Mouse (Mus musculus): ENCODE results near the gene Megf8. TPM values are rescaled to one million over a fixed set of nuclear protein-coding genes. Genes with fewer than 3 reads are reported as not detected.
A peak's percentile ranks its signal among the peaks of the same experiment; 100 is the strongest.
"Not testable (repeated sequence)": the region's sequence is repeated elsewhere in the genome, so short reads cannot be mapped to it uniquely, and the experiment has no call there.

The Megf8 gene
- total RNA-seq, 2 experiments from 2014 or later, result 16.3 to 16.6 TPM

GRCm38 (mm10) chr7:25323219-25323618, 6.3 kb downstream of the Megf8 start:
- intact Hi-C loops (cut with DNase I), result no loop called here

DNA sequence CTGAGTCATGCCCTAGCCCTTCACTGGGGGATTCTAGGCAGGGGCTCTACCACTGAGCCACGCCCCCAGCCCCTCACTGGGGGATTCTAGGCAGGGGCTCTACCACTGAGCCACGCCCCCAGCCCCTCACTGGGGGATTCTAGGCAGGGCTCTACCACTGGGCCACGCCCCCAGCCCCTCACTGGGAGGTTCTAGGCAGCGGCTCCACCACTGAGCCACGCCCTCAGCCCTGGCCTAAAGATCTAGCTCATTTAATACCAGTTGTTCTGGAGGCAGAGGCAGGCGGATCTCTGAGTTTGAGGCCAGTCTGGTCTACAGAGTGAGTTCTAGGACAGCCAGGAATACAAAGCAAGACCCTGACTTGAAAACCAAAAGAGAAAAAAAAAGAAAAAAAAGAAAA, 8.5 kb downstream of the Megf8 start:
- DNase-seq; intact Hi-C loops (cut with DNase I): not testable (repeated sequence)

More at GRCm38 (mm10) chr7:25323219-25323618, 6.3 kb downstream of the Megf8 start:
- DNase-seq, result no peak

GRCm38 (mm10) chr7:25326233-25326632, 9.3 kb downstream of the Megf8 start:
- no peak for DNase-seq
- intact Hi-C loops (cut with DNase I), result no loop called here

GRCm38 (mm10) chr7:25333596-25334307, 16.8 kb downstream of the Megf8 start:
- peak; percentile 72 to 75 for DNase-seq
- intact Hi-C loops (cut with DNase I), result loop anchor here (5.0 kb wide), 2 partner anchors 91 to 256 kb away; no protein-coding TSS in a partner anchor

- intact Hi-C loops (cut with DNase I), result loop anchor here (5.0 kb wide), 2 partner anchors 92 to 257 kb away; no protein-coding TSS in a partner anchor
- DNase-seq, result no peak
Measured at GRCm38 (mm10) chr7:25334472-25334871, 17.5 kb downstream of the Megf8 start.

DNA sequence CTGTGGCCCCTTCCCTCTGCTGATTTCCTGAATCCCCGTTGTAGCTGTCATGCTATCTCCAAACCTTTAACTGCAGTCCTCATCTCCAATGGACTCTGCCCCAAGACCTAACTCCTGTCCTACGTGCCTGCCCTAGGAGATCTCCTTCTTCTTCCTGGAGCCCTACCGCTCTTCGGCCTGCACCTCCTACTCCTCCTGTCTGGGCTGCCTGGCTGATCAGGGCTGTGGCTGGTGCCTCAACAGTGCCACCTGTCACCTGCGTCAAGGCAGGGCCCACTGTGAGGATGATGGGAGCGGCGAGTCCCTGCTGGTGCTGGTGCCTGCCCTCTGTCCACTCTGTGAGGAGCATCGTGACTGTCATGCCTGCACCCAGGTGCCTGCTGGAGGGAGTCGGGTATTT, 22.4 kb downstream of the Megf8 start:
- intact Hi-C loops (cut with DNase I), result no loop called here
- DNase-seq, result no peak

GRCm38 (mm10) chr7:25341000-25341784, 24.2 kb downstream of the Megf8 start:
- intact Hi-C loops (cut with DNase I), result no loop called here
- no peak for DNase-seq

DNA sequence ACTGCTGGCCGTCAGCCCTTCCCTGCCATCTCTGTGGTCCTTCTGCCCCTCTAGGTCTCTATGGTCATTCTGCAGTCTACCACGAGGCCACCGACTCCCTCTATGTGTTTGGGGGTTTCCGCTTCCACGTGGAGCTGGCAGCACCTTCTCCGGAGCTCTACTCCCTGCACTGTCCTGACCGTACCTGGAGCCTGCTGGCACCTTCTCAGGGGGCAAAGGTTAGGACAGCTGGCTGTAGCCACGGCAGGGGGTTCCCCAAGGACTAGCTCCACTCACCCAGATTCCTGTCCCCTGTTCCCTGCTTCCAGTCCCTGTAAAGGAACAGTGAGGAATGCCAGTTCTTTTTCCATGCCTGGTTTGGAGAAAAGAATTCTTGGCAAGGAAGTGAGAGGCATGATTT, 31.9 kb downstream of the Megf8 start:
- intact Hi-C loops (cut with DNase I), result no loop called here
- DNase-seq, result no peak

- intact Hi-C loops (cut with DNase I), result no loop called here
- DNase-seq, result no peak
Measured at GRCm38 (mm10) chr7:25358721-25359206, 41.8 kb downstream of the Megf8 start.

DNA sequence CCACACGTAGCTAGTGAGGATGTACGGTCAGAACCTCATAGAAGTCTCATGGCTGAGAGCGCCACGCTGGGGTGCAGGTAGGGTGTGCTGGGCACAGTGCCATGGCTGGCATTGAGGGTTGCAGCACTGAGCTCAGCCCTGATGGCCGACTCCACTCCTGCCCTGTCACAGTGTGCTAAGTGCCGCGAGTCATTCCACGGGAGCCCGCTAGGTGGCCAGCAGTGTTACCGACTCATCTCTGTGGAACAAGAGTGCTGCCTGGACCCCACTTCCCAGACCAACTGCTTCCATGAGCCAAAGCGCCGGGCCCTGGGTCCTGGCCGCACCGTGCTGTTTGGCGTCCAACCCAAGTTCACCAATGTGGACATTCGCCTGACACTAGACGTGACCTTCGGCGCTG, 46.2 kb downstream of the Megf8 start:
- intact Hi-C loops (cut with DNase I), result no loop called here
- no peak for DNase-seq

DNA sequence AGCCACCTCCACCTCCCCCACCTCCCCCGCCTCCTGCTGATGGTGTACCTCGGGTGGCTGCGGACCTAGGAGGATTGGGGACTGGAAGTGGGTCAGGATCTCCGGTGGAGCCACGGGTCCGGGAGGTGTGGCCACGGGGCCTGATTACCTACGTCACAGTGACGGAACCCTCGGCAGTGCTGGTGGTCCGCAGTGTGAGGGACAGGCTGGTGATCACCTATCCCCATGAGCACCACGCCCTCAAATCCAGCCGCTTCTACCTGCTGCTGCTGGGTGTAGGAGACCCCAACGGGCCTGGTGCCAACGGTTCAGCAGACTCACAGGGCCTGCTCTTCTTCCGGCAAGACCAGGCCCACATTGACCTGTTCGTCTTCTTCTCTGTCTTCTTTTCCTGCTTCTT, 46.7 kb downstream of the Megf8 start:
- intact Hi-C loops (cut with DNase I), result no loop called here
- DNase-seq, result no peak

DNA sequence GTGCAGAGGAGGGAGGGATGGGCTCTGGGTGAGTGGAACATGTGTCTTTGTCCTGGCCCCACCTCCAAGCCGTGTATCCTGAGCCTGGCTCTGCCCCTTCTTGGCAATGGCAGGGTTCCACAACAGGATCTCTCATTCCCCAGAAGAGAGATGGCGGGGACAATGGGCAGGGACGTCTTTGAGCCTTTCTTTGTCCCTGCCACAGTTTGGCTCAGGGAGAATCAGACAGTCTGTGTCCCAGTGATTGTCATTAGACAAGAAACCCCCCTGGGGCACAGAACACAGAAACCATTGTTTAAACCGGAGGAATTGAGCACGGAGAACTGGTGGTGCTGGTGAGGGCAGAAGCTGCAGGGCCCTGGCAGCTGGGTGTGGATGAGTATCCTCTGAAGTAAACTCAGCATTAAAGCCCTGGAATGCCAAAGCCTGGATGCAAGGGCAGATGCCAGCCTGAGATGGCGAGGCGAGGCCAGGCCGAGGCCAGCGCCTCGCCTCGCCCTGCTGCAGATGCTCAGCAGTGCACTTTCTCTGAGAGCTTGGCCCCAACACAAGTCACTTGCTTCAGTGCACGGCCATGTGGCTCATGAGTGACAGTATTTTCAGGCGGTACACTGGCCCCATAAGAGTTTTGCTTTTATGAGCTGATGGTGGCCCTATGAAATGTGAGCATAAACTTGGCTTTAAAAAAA, 49.1 kb downstream of the Megf8 start:
- intact Hi-C loops (cut with DNase I), result no loop called here
- DNase-seq, result no peak

GRCm38 (mm10) chr7:25367632-25368293, 50.8 kb downstream of the Megf8 start:
- intact Hi-C loops (cut with DNase I), result no loop called here
- DNase-seq, result no peak

DNA sequence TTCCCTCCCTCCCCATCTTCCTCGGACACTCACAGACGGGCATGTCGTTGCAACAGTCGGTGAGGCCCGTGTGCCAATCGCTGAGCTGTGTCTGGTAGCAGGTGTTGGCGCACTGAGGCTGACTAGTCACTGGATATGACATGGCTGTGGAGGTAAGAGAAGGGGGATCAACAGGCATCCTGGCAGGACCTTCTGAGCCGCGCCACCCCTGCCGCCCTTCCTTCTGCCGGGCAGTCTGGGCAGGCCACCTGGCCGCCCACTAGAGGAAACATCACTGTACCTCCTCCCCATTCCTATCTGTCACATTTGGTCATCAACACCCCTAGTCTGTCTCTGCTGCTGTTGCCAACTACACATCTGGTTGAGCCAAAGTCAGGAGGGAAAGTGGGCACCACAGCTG, 51.4 kb downstream of the Megf8 start:
- intact Hi-C loops (cut with DNase I), result no loop called here

GRCm38 (mm10) chr7:25369058-25369749, 52.2 kb downstream of the Megf8 start, which contains the start of gene Cnfn:
TSS of gene Cnfn (minus strand) at chr7:25369724.
- DNase-seq, result no peak
- intact Hi-C loops (cut with DNase I), result no loop called here

More for the DNA sequence above, 51.4 kb downstream of the Megf8 start:
- no peak for DNase-seq

DNA sequence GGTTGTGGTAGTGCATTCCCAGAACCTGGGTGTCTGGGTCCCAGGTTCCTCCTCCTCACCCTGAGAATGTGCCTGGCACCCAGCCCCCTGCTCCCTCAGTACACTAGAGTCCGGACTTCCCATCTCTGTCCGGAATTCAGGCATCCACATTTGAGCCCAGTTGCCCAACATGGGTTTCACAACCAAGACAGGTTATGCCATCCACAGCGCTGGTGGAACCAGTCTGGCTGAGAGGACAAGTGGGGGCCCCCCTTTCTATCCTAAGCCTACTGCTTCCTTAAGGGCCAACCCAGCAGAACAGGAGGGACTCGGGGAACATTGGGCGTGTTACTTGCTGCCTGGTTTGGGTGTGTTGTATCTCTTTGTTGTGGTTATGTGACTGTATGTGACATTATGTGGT, 55.5 kb downstream of the Megf8 start:
- DNase-seq, result no peak
- intact Hi-C loops (cut with DNase I), result no loop called here

DNA sequence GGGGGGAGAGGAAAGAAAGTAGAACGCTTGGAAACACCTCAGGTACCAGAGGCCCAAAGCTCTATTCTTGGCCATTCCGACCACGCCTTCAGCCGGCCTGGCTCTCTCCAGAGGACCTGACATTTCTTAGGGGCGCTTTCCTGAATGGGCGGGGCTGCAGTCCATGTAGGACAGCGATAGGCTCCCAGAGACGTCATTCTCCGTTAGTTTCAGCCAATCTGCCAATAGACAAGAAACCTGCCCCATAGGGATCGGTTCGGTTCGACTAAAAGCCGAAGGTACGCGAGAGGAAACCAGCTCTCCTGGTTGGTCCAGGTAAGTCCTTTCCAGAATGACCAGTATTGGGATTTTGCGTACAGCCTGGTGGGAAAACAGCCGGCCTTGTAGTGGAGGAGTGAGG, 59.6 kb downstream of the Megf8 start:
- peak; percentile 70 to 81 for DNase-seq
- intact Hi-C loops (cut with DNase I), result no loop called here

GRCm38 (mm10) chr7:25377100-25377700, 60.2 kb downstream of the Megf8 start:
- DNase-seq, result no peak
- intact Hi-C loops (cut with DNase I), result no loop called here

Measured in gastrocnemius, postnatal 36 days (tissue).